Mouse (Mus musculus) lung, adult 2 months (tissue): ENCODE measurements around the gene Cldn3.

Experiments
- CTCF ChIP-seq: fragments of 200-500 bp; IDR thresholded peaks from 2 replicates; pipeline ENCODE4 v1.5.1; 2011; ENCODE audit warnings: mild to moderate bottlenecking, low read length, control low read depth; ENCODE audit not compliant: insufficient read depth
- POLR2A ChIP-seq: fragments of 200-500 bp; IDR thresholded peaks from 2 replicates; pipeline ENCODE4 v1.6.1; 2011; ENCODE audit warnings: low read depth, mild to moderate bottlenecking, control low read depth, low read length, borderline replicate concordance; ENCODE audit errors: extremely low read depth

- TF ChIP-seq CTCF (no peak), POLR2A (no peak)
Measured at GRCm38 (mm10) chr5:134948085-134948439, 38.0 kb upstream of the Cldn3 start.
